In the genomic region with DNA sequence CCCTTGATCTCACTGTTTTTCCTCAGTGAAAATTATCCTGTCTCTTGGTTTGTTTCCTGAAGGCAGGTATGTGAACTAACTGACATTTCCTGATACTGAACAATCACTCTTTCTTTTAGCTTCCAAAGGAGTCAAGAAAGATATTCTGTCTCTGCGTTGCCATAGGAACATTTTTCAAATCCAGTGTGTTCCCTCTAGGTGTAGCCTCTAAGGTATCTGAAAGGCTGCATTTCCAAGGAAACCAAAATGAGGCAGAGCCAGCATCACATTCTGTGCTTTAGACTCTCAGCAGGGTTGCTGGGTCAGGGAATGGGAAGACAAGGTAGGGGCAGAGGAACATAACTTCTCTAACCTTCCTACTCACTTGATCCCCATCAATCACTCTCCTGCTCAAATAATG, we compare ENCODE assay signal across 26 mouse cellular contexts.
DNase-seq lines count a peak whose midpoint lies in the region; ATAC-seq and TF ChIP-seq lines count a peak whose summit lies in the region.
"Had no signal": no experiment of that assay in that cellular context is flagged by ENCODE, and none has a peak within 500 bp of the region (broad histone marks: within the 10 kb centered on the region; RNA-seq: fewer than 3 reads in every experiment).

No protein-coding gene starts in this region.

- no peaks in the 10 kb centered on the region for H3K4me1 ChIP-seq in forebrain, embryonic 16.5 days (replicated peaks; ENCODE audit: control insufficient read depth, insufficient read depth, low read length)
- no peaks in the 10 kb centered on the region for H3K4me1 ChIP-seq in forebrain, embryonic 13.5 days
- no peaks in the 10 kb centered on the region for H3K4me1 ChIP-seq in midbrain, embryonic 14.5 days (ENCODE audit: control insufficient read depth, insufficient read depth, low read length)
- H3K4me1 ChIP-seq in midbrain, embryonic 10.5 days = no peaks in the 10 kb centered on the region
- no peaks in the 10 kb centered on the region for H3K4me1 ChIP-seq in midbrain, embryonic 16.5 days (ENCODE audit: control insufficient read depth, insufficient read depth, low read length)
- H3K4me1 ChIP-seq in midbrain, embryonic 11.5 days (ENCODE audit: control insufficient read depth, insufficient read depth, low read length) = no peaks in the 10 kb centered on the region
- no peaks in the 10 kb centered on the region for H3K4me1 ChIP-seq in midbrain, postnatal 0 days (ENCODE audit: insufficient read depth, low read length)
- H3K4me1 ChIP-seq: embryonic facial prominence, embryonic 10.5 days; embryonic facial prominence, embryonic 12.5 days; forebrain, embryonic 15.5 days had no signal

- no peak overlapping the region for H3K27ac ChIP-seq in forebrain, embryonic 16.5 days (ENCODE audit: low read length)
- H3K27ac ChIP-seq in forebrain, embryonic 13.5 days = no peak overlapping the region
- no peak overlapping the region for H3K27ac ChIP-seq in midbrain, embryonic 14.5 days (replicated peaks; ENCODE audit: low read depth, low read length)
- no peak overlapping the region for H3K27ac ChIP-seq in midbrain, embryonic 10.5 days (replicated peaks)
- no peak overlapping the region; the same call in 1 of the 2 replicates for H3K27ac ChIP-seq in midbrain, embryonic 16.5 days (ENCODE audit: low read length)
- H3K27ac ChIP-seq in midbrain, embryonic 11.5 days (ENCODE audit: low read depth, low read length) = no peak overlapping the region
- no peak overlapping the region for H3K27ac ChIP-seq in midbrain, postnatal 0 days (ENCODE audit: low read depth, low read length)
- H3K27ac ChIP-seq: embryonic facial prominence, embryonic 10.5 days; embryonic facial prominence, embryonic 12.5 days; forebrain, embryonic 12.5 days; forebrain, embryonic 15.5 days had no signal

- DNase-seq in midbrain, embryonic 14.5 days = peak; percentile 21
- no peak for DNase-seq in midbrain, embryonic 10.5 days (ENCODE audit: low spot score)
- DNase-seq in midbrain, embryonic 11.5 days (ENCODE audit: low spot score, missing footprints) = no peak
- DNase-seq in midbrain, postnatal 0 days (ENCODE audit: low spot score) = peak; percentile 13
- DNase-seq in left cerebral cortex, postnatal 14 days (ENCODE audit: low spot score in 2 of 2) = no peak
- DNase-seq: adrenal gland, adult 8-10 months; adrenal gland, postnatal 14 days; adrenal gland, postnatal 36 days; B cell, adult 2 months; cerebellum, adult 11-12 months; cerebellum, adult 2 months; cerebellum, adult 9-10 months; cerebellum, postnatal 10 days; cerebellum, postnatal 25 days had no signal

- H3K4me3 ChIP-seq in forebrain, embryonic 16.5 days (replicated peaks; ENCODE audit: low read length) = no peak overlapping the region
- H3K4me3 ChIP-seq in forebrain, embryonic 13.5 days = no peak overlapping the region
- no peak overlapping the region for H3K4me3 ChIP-seq in midbrain, embryonic 14.5 days (replicated peaks; ENCODE audit: low read depth, low read length)
- H3K4me3 ChIP-seq in midbrain, embryonic 10.5 days = no peak overlapping the region
- H3K4me3 ChIP-seq in midbrain, embryonic 16.5 days (ENCODE audit: low read depth, low read length) = no peak overlapping the region
- no peak overlapping the region for H3K4me3 ChIP-seq in midbrain, embryonic 11.5 days (ENCODE audit: low read depth, low read length)
- no peak overlapping the region for H3K4me3 ChIP-seq in midbrain, postnatal 0 days (ENCODE audit: low read depth, low read length)
- H3K4me3 ChIP-seq: embryonic facial prominence, embryonic 10.5 days; embryonic facial prominence, embryonic 12.5 days; forebrain, embryonic 12.5 days; forebrain, embryonic 15.5 days had no signal

- intact Hi-C loops in left cerebral cortex, postnatal 14 days (cut with DNase I) = no loop called here

- TF ChIP-seq CTCF in midbrain, postnatal 0 days (IDR thresholded peaks at IDR 0.05) = no peak

- no peak overlapping the region for H3K4me2 ChIP-seq in forebrain, embryonic 16.5 days (ENCODE audit: low read length)
- H3K4me2 ChIP-seq in forebrain, embryonic 13.5 days = no peak overlapping the region
- no peak overlapping the region for H3K4me2 ChIP-seq in midbrain, embryonic 14.5 days (ENCODE audit: low read length)
- H3K4me2 ChIP-seq in midbrain, embryonic 16.5 days (ENCODE audit: low read length) = no peak overlapping the region
- H3K4me2 ChIP-seq in midbrain, embryonic 11.5 days = no peak overlapping the region
- H3K4me2 ChIP-seq in midbrain, postnatal 0 days (ENCODE audit: low read depth, low read length, poor library complexity, severe bottlenecking) = no peak overlapping the region
- H3K4me2 ChIP-seq: embryonic facial prominence, embryonic 12.5 days; forebrain, embryonic 12.5 days; forebrain, embryonic 15.5 days had no signal

- WGBS in forebrain, embryonic 16.5 days = 72% methylated on average over 1 of the region's 1 CpGs
- 77% methylated on average over 1 of the region's 1 CpGs for WGBS in forebrain, embryonic 13.5 days
- 82% methylated on average over 1 of the region's 1 CpGs for WGBS in midbrain, embryonic 14.5 days
- 80% methylated on average over 1 of the region's 1 CpGs for WGBS in midbrain, embryonic 10.5 days
- WGBS in midbrain, embryonic 16.5 days = 72% methylated on average over 1 of the region's 1 CpGs
- WGBS in midbrain, embryonic 11.5 days = 73% methylated on average over 1 of the region's 1 CpGs
- WGBS in midbrain, postnatal 0 days = 68% methylated on average over 1 of the region's 1 CpGs

- no peaks in the 10 kb centered on the region for H3K9me3 ChIP-seq in forebrain, embryonic 16.5 days (ENCODE audit: control insufficient read depth, low read length)
- no peaks in the 10 kb centered on the region for H3K9me3 ChIP-seq in forebrain, embryonic 13.5 days (replicated peaks)
- H3K9me3 ChIP-seq in midbrain, embryonic 14.5 days (ENCODE audit: control insufficient read depth, low read length) = no peaks in the 10 kb centered on the region
- no peaks in the 10 kb centered on the region for H3K9me3 ChIP-seq in midbrain, embryonic 10.5 days (replicated peaks)
- H3K9me3 ChIP-seq in midbrain, embryonic 16.5 days (replicated peaks; ENCODE audit: control insufficient read depth, low read length, poor library complexity, severe bottlenecking) = no peaks in the 10 kb centered on the region
- no peaks in the 10 kb centered on the region for H3K9me3 ChIP-seq in midbrain, embryonic 11.5 days (ENCODE audit: control insufficient read depth, low read length)
- no peaks in the 10 kb centered on the region for H3K9me3 ChIP-seq in midbrain, postnatal 0 days (ENCODE audit: low read length)
- H3K9me3 ChIP-seq: embryonic facial prominence, embryonic 10.5 days; embryonic facial prominence, embryonic 12.5 days; forebrain, embryonic 12.5 days; forebrain, embryonic 15.5 days; G1E had no signal

- peak; percentile 33; the same call in 1 of the 2 replicates for ATAC-seq in forebrain, embryonic 16.5 days
- no peak for ATAC-seq in forebrain, embryonic 13.5 days
- ATAC-seq in midbrain, embryonic 14.5 days (ENCODE audit: low FRiP score, low TSS enrichment) = no peak
- peak; percentile 51; the same call in 1 of the 2 replicates for ATAC-seq in midbrain, embryonic 16.5 days
- ATAC-seq in midbrain, embryonic 11.5 days (ENCODE audit: low FRiP score) = no peak
- no peak for ATAC-seq in midbrain, postnatal 0 days (ENCODE audit: low FRiP score)
- ATAC-seq: activated CD4-positive, CD25-positive, alpha-beta regulatory T cell, adult 4 months; CD4-positive, CD25-positive, alpha-beta regulatory T cell, adult 4 months; forebrain, embryonic 15.5 days; Patski had no signal

- H3K36me3 ChIP-seq in forebrain, embryonic 16.5 days (ENCODE audit: control insufficient read depth, insufficient read depth) = no peaks in the 10 kb centered on the region
- H3K36me3 ChIP-seq in forebrain, embryonic 13.5 days (ENCODE audit: poor library complexity, severe bottlenecking) = no peaks in the 10 kb centered on the region
- no peaks in the 10 kb centered on the region for H3K36me3 ChIP-seq in midbrain, embryonic 14.5 days (ENCODE audit: control insufficient read depth, insufficient read depth, low read length)
- no peaks in the 10 kb centered on the region for H3K36me3 ChIP-seq in midbrain, embryonic 10.5 days
- H3K36me3 ChIP-seq in midbrain, embryonic 16.5 days (ENCODE audit: control insufficient read depth, insufficient read depth, low read length) = no peaks in the 10 kb centered on the region
- H3K36me3 ChIP-seq in midbrain, embryonic 11.5 days (ENCODE audit: control insufficient read depth, insufficient read depth, low read length) = no peaks in the 10 kb centered on the region
- no peaks in the 10 kb centered on the region for H3K36me3 ChIP-seq in midbrain, postnatal 0 days (ENCODE audit: insufficient read depth, low read length)
- H3K36me3 ChIP-seq: embryonic facial prominence, embryonic 10.5 days; embryonic facial prominence, embryonic 12.5 days; forebrain, embryonic 12.5 days; forebrain, embryonic 15.5 days; G1E had no signal

- H3K27me3 ChIP-seq in forebrain, embryonic 16.5 days (replicated peaks; ENCODE audit: control insufficient read depth, insufficient read depth, low read length) = no peaks in the 10 kb centered on the region
- no peaks in the 10 kb centered on the region for H3K27me3 ChIP-seq in forebrain, embryonic 13.5 days
- H3K27me3 ChIP-seq in midbrain, embryonic 14.5 days (ENCODE audit: control insufficient read depth, insufficient read depth, low read length) = no peaks in the 10 kb centered on the region
- no peaks in the 10 kb centered on the region for H3K27me3 ChIP-seq in midbrain, embryonic 10.5 days (ENCODE audit: low read depth, poor library complexity, severe bottlenecking)
- no peaks in the 10 kb centered on the region for H3K27me3 ChIP-seq in midbrain, embryonic 16.5 days (ENCODE audit: control insufficient read depth, insufficient read depth, low read depth, low read length)
- no peaks in the 10 kb centered on the region for H3K27me3 ChIP-seq in midbrain, embryonic 11.5 days (ENCODE audit: control insufficient read depth, insufficient read depth, low read length)
- no peaks in the 10 kb centered on the region for H3K27me3 ChIP-seq in midbrain, postnatal 0 days (ENCODE audit: insufficient read depth, low read length)
- H3K27me3 ChIP-seq: CH12.LX; embryonic facial prominence, embryonic 12.5 days; forebrain, embryonic 12.5 days; forebrain, embryonic 15.5 days had no signal

- H3K9ac ChIP-seq in forebrain, embryonic 16.5 days (replicated peaks; ENCODE audit: low read depth, low read length) = no peak overlapping the region
- no peak overlapping the region for H3K9ac ChIP-seq in forebrain, embryonic 13.5 days
- no peak overlapping the region for H3K9ac ChIP-seq in midbrain, embryonic 14.5 days (replicated peaks; ENCODE audit: low read length)
- H3K9ac ChIP-seq in midbrain, embryonic 16.5 days (ENCODE audit: low read depth, low read length) = no peak overlapping the region
- no peak overlapping the region for H3K9ac ChIP-seq in midbrain, embryonic 11.5 days (ENCODE audit: low read length)
- no peak overlapping the region for H3K9ac ChIP-seq in midbrain, postnatal 0 days (replicated peaks; ENCODE audit: low read length, poor library complexity, severe bottlenecking)
- H3K9ac ChIP-seq: embryonic facial prominence, embryonic 12.5 days; forebrain, embryonic 12.5 days; forebrain, embryonic 15.5 days had no signal

Comparison
In these comparisons a context has a peak if more than half of its experiments do, and no peak if none do; other contexts are left out.
1. ATAC-seq: peak in forebrain, embryonic 16.5 days (single experiment) and midbrain, embryonic 16.5 days (single experiment); none in forebrain, embryonic 13.5 days (single experiment), midbrain, embryonic 14.5 days (single experiment), midbrain, embryonic 11.5 days (single experiment) and midbrain, postnatal 0 days (single experiment).
2. DNase-seq: peak in midbrain, embryonic 14.5 days (single experiment) and midbrain, postnatal 0 days (single experiment); none in midbrain, embryonic 10.5 days (single experiment), midbrain, embryonic 11.5 days (single experiment) and left cerebral cortex, postnatal 14 days (0 of 2).